Mouse (Mus musculus): Measurements from ENCODE around the gene Abhd5.

DNA sequence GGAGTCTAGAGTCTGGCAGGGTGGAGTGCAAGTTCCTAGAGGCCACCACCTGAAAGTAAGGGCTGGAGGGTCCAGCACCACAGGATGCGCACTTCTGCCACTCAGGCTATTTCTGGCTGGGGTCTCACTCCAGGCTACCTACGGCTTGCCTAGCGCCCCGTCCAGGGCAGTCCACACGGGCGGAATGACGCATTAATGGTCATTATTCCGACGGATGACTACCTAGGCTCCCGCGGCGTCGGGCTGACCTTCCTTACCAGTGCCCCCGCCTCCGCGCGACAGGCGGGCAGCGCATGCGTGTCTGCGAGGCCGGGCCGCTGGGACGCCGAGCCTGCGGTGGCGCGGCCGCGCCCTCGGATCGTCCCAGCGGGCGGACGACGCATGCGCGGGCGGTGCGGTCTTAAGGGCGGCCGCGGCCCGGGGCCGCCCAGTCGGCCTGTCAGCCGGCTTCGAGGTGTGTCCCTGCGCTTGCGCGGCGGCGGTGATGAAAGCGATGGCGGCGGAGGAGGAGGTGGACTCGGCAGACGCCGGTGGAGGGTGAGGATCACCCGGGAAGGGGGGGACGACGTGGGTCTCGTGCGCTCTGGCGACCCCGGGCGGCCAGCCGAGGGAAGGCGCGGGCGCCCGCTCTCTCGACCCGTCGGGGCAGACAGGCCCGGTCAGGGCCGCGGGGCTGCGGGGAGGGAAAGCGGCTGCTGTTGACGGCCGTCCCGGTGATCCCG lies at the start of gene Abhd5:
- TF ChIP-seq CTCF (IDR thresholded peaks at IDR 0.05; ENCODE audit: borderline replicate concordance, insufficient read depth, low read length) (0 out of 2 replicates have a peak, but pooled peaks have one; percentile 7), POLR2A (IDR thresholded peaks at IDR 0.05; ENCODE audit: low read depth, low read length) (peak; percentile 99)
